Mouse (Mus musculus): ENCODE results near the gene Tmem8.

GRCm38 (mm10) chr17:26101478-26101877 lies 11.6 kb upstream of the Tmem8 start:
- TF ChIP-seq POLR2A (IDR thresholded peaks at IDR 0.05; ENCODE audit: insufficient read depth, low read depth, low read length) (no peak), CTCF (IDR thresholded peaks at IDR 0.05; ENCODE audit: insufficient read depth, low read depth, low read length) (no peak)

All from olfactory bulb, adult 2 months (tissue).